Mouse (Mus musculus) limb, embryonic 11.5 days (tissue): Measurements from ENCODE around the gene Birc5. TPM values are rescaled to one million over a fixed set of nuclear protein-coding genes. Genes with fewer than 3 reads are reported as not detected.

ENCODE experiments used
- ATAC-seq: fragments of 200-750 bp; cut with Nextera tagmentation; 2 replicates; pipeline ENCODE4 v1.8.0; 2017; ENCODE audit warnings: low read depth; ENCODE audit not compliant: insufficient number of reproducible peaks, low FRiP score, low TSS enrichment
- DNase-seq: peaks from one replicate; pipeline ENCODE4 v3.0.0-alpha.2; 2015; ENCODE audit warnings: low spot score
- H3K27ac ChIP-seq: fragments of 300-500 bp; sonication (generic); replicated peaks from 2 replicates; pipeline ENCODE4 v1.5.1; 2014; ENCODE audit warnings: low read depth, mild to moderate bottlenecking, low read length
- H3K27me3 ChIP-seq: fragments of 300-500 bp; sonication (generic); 2 replicates; pipeline ENCODE4 v1.6.1; 2014; ENCODE audit warnings: mild to moderate bottlenecking, low read length, mixed read lengths; ENCODE audit not compliant: control insufficient read depth, insufficient read depth
- H3K36me3 ChIP-seq: fragments of 300-500 bp; sonication (generic); 2 replicates; pipeline ENCODE4 v1.6.1; 2014; ENCODE audit warnings: mild to moderate bottlenecking, low read length, moderate library complexity, mixed read lengths; ENCODE audit not compliant: control insufficient read depth, insufficient read depth
- H3K4me1 ChIP-seq: fragments of 300-500 bp; sonication (generic); 2 replicates; pipeline ENCODE4 v1.6.1; 2014; ENCODE audit warnings: low read length, mixed read lengths; ENCODE audit not compliant: control insufficient read depth, insufficient read depth
- H3K4me2 ChIP-seq: fragments of 300-500 bp; sonication (generic); 2 replicates; pipeline ENCODE4 v1.6.1; 2014; ENCODE audit warnings: low read depth, mild to moderate bottlenecking, moderate library complexity; ENCODE audit not compliant: severe bottlenecking
- H3K4me3 ChIP-seq: fragments of 300-500 bp; sonication (generic); 2 replicates; pipeline ENCODE4 v1.5.1; 2014; ENCODE audit warnings: low read depth, low read length
- H3K9ac ChIP-seq: fragments of 300-500 bp; sonication (generic); 2 replicates; pipeline ENCODE4 v1.6.1; 2014; ENCODE audit warnings: mild to moderate bottlenecking, low read length
- H3K9me3 ChIP-seq: fragments of 300-500 bp; sonication (generic); 2 replicates; pipeline ENCODE4 v1.6.1; 2016; ENCODE audit warnings: low read length; ENCODE audit not compliant: control insufficient read depth
- WGBS: fragments of 180-500 bp; shearing (Covaris S2); extraction: QIAGEN DNeasy Blood & Tissue Kit; methylation state at CpG from one replicate; pipeline ENCODE4 v1.1.7; 2014; 5-methylcytosine and 5-hydroxymethylcytosine counted together
- polyA plus RNA-seq: library from polyadenylated mRNA; unstranded; fragments of >200 nt; fragmentation: Nextera tagmentation; extraction: Ambion mirVana; gene quantifications from 2 replicates; pipeline ENCODE4 v1.2.1, GENCODE M21; 2014

The Birc5 gene
- polyA plus RNA-seq, 1 experiment from 2014 or later = 435 TPM

DNA sequence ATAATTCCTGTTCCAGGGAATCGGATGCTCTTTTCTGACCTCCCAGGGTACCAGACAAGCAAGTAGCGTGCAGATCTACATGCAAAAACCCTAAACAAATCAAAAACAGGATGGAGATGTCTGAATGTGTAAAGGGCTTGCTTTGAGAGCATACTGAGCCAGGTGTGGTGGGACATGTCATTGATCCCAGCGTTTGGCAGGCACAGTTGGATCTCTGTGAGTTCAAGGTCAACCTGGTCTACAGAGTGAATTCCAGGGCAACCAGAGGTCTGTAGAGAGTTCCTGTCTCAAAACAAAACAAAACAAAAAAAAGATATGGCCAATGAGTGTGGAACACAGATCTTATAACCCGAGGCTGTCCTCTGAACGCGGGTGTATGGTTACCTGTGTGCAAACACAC is 25.6 kb upstream of the Birc5 start:
- no peak for ATAC-seq
- peaks cover 18% of the 10 kb centered on the region for H3K36me3 ChIP-seq
- no peak overlapping the region for H3K27ac ChIP-seq
- WGBS = 91% methylated on average over 6 of the region's 6 CpGs
- peaks cover 20% of the 10 kb centered on the region for H3K4me1 ChIP-seq
- DNase-seq = no peak
- no peaks in the 10 kb centered on the region for H3K9me3 ChIP-seq
- H3K27me3 ChIP-seq = no peaks in the 10 kb centered on the region
- H3K4me2 ChIP-seq = no peak overlapping the region
- no peak overlapping the region for H3K9ac ChIP-seq
- H3K4me3 ChIP-seq = no peak overlapping the region

DNA sequence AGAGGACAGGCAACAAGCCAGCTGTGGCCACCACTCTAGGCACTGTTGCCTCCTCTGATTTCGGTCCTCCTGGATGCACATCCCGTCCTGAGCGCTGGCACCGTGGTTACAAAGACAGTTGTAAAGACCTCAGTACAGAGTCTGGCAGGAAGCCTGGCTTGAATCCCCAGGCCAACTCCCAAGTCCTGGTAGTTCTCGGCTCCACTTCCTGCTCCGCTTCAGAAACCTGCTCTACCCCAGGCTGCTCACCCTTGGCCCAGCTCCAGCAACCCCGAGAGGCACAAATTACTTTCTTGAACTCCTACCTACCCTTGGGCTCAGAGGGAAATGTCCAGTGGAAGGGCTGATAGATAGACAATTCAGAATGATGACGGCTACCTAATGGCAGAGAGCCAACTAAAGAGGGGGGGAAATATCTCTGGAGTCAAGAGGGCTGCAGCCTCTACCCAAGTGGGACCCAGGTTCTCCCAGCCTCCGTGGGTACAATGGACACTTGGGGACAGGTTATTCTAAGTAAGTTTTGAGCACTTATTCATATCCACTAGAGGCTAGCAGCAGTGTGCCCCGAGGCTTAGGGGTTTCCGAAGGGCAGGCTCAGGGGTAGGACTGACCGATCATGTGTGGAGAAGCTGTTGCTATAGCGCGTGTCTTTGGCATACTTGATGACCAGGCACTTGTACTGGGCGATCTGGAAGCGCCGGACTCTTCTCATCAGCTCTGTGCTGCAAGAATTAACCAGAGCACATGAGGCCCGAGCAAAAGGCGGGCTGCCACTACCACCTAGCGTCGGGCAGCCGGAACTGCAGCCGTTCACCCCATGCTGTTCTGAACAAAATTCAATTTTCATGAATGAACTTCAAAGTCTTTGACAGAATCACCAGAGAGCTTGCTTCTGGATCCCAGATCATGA is 24.7 kb upstream of the Birc5 start:
- 29% methylated on average over 23 of the region's 23 CpGs for WGBS
- DNase-seq (peak; percentile 92), ATAC-seq (no peak)
- Histone ChIP-seq H3K4me3 (peak overlapping the region; percentile 81), H3K4me2 (peak overlapping the region; percentile 90), H3K27ac (no peak overlapping the region), H3K9ac (peak overlapping the region; percentile 93), H3K9me3 (no peaks in the 10 kb centered on the region), H3K4me1 (peaks cover 20% of the 10 kb centered on the region), H3K27me3 (no peaks in the 10 kb centered on the region), H3K36me3 (peaks cover 13% of the 10 kb centered on the region)

DNA sequence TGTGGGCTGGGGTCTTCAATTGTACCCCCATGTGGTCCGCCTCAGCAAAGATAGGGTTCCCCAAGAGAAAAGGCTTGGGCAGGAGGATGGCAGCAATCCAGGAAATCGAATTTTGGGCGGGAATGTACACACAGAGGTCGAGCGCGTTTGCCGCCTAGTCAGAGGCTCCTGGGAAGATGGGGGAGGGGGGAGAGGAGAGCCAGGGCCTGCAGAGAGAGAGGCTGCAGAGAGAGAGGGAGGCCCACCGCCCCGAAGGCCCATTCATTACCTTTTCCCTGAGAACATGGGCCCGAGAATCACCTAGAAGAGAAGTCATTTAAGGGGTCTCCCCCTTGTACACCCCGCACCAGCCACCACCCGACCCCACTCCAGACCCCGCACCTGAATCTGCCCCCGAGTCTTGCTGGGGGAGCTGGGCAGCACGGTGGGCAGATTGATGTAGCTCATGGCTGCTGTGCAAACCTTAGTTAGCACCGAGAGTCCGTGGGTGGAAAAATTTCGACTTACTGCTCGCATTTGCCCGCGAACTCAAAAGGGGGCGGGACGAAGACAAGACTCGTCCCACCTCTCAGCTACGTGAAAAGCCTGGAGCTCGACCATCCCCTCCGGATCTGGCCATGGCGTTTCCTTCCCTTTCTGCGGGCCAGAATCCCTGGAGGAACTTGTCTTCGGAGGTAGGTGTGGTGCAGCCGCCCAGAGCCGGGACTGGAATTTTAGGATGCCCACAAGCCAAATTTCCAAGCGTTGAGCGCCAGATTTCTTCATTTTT is 23.5 kb upstream of the Birc5 start, which contains the start of the genes Afmid and Tk1:
Afmid (plus strand) TSS at position 592 of the 769 bp plus-strand sequence.
Tk1 (minus strand) TSS at position 760 of the 769 bp plus-strand sequence.
- peak within 1 kb of the TSS; percentile 81 for H3K4me3 ChIP-seq
- peak within 1 kb of the TSS; percentile 95 for H3K27ac ChIP-seq
- peaks cover 10% of the 10 kb centered on the region for H3K36me3 ChIP-seq
- peak within 1 kb of the TSS; percentile 93 for H3K9ac ChIP-seq
- ATAC-seq (peak; percentile 71; the same call in 1 of the 2 replicates), DNase-seq (peak; percentile 90)
- no peaks in the 10 kb centered on the region for H3K9me3 ChIP-seq
- H3K4me1 ChIP-seq = peaks cover 20% of the 10 kb centered on the region
- 0% methylated on average over 34 of the region's 34 CpGs for WGBS
- peak within 1 kb of the TSS; percentile 90 for H3K4me2 ChIP-seq
- H3K27me3 ChIP-seq = no peaks in the 10 kb centered on the region

DNA sequence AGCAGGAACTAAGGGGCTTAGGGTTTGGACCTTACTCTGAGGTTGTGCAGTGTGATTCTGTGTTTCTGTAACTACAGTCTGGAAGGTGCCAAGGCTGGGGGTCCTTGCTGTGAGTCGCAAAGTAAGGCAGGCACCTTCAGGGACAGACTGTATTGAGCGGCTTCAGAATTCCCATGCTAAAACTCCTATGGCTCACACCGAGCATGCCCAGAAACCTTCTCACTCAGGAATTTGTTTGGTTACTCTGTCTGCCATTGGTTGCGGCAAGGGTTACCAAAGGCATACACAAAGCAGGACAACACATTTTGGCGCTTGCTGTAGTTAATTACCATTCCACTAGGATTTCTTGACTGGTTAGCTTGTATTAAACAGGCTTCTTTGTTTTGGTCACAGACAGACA is 22.9 kb upstream of the Birc5 start:
- no peak for DNase-seq

DNA sequence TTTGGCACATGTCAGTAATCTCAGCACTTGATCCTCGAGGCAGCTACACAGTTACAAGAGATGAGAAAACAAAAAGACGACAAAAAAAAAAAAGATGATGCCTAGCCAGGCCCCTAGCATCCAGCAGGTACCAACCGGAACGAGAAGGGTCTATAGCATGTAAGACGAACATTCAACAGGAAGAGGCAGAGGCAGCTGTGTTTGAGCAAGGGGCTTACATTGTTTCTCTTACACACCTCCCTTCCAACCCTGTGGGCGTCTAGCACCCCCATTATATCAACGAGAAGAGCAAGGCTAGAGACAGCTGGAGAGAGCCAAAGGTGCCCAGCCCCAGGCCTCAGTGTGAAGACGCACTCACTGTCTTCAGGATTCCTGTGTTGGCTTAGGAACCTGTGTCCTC is 22.1 kb upstream of the Birc5 start:
- no peak for ATAC-seq
- no peaks in the 10 kb centered on the region for H3K9me3 ChIP-seq
- H3K9ac ChIP-seq = peak overlapping the region; percentile 28; the same call in 1 of the 2 replicates
- no peaks in the 10 kb centered on the region for H3K27me3 ChIP-seq
- H3K4me2 ChIP-seq = peak overlapping the region; percentile 90; the same call in 1 of the 2 replicates
- H3K27ac ChIP-seq = 0 out of 2 replicates have a peak overlapping the region, but pooled peaks have one; percentile 95
- H3K36me3 ChIP-seq = peaks cover 3% of the 10 kb centered on the region; the same call in 1 of the 2 replicates
- H3K4me1 ChIP-seq = peaks cover 20% of the 10 kb centered on the region
- H3K4me3 ChIP-seq = no peak overlapping the region
- no peak for DNase-seq
- 74% methylated on average over 8 of the region's 8 CpGs for WGBS

More for the DNA sequence above, 22.9 kb upstream of the Birc5 start:
- no peaks in the 10 kb centered on the region for H3K9me3 ChIP-seq
- H3K36me3 ChIP-seq = peaks cover 6% of the 10 kb centered on the region; the same call in 1 of the 2 replicates
- peak overlapping the region; percentile 93 for H3K9ac ChIP-seq
- H3K27ac ChIP-seq = peak overlapping the region; percentile 95
- H3K4me3 ChIP-seq = peak overlapping the region; percentile 81
- H3K4me1 ChIP-seq = peaks cover 20% of the 10 kb centered on the region
- peak overlapping the region; percentile 90 for H3K4me2 ChIP-seq
- H3K27me3 ChIP-seq = no peaks in the 10 kb centered on the region
- WGBS = 11% methylated on average over 5 of the region's 5 CpGs
- peak; percentile 36; the same call in 1 of the 2 replicates for ATAC-seq

DNA sequence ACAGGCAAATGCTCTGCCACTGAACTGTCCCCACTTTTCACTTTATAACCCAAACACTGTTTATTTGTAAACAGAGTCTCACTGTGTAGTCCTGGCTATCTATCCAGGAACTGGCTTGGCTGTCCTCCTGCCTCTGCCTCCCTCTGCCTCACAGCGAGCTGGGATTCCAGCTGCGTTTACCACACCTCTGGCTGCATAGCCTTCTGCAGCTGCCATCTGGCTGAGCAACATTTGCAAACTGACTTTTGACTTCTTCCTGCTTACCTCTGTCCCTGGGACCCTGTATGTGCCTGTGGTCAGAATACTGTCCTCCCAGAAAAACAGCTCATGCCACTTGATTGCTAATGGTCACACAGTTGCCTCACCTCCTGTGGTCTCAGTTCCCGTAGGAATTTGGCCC is 21.7 kb upstream of the Birc5 start:
- ATAC-seq (no peak), DNase-seq (no peak)
- no peak overlapping the region for H3K27ac ChIP-seq
- 0 out of 2 replicates have a peak overlapping the region, but pooled peaks have one; percentile 10 for H3K4me2 ChIP-seq
- 34% methylated on average over 3 of the region's 3 CpGs for WGBS
- H3K4me1 ChIP-seq = peaks cover 20% of the 10 kb centered on the region
- H3K36me3 ChIP-seq = peaks cover 3% of the 10 kb centered on the region; the same call in 1 of the 2 replicates
- H3K27me3 ChIP-seq = no peaks in the 10 kb centered on the region
- no peaks in the 10 kb centered on the region for H3K9me3 ChIP-seq
- peak overlapping the region; percentile 12; the same call in 1 of the 2 replicates for H3K9ac ChIP-seq
- no peak overlapping the region for H3K4me3 ChIP-seq

DNA sequence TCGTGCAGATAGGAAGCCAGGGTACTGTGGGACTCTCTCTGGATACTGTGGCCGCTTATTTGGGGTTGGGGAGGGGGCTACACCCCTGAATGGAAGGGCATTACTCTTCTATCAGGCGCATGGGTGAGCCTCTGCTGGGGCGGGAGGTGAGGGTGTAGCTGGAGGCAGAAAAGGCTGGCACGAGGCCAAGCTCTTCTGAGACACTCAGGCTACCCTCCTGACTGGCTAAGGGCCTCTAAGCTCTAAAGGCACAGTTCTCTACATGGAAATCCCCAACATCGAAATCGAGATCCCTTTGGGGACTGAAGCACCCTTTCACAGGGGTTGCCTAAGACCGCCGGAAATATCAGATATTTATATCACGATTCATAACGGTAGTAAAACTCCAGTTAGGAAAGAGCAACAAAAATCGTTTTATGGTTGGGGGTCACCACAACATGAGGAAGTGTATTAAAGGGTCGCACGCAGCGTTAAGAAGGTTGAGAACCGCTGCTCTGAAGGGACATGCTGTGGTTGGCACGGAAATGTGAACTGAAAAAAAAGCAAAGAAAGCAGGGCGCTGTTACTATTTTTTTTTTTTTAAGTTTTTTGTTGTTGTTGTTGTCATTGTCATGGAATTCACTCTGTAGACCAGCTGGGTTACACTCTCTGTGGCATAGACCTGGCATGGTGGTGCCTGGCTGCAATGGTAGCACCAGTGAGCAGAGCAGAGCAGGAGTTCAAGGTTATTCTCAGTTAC is 20.7 kb upstream of the Birc5 start:
- H3K27ac ChIP-seq = no peak overlapping the region

More for the DNA sequence above, 20.7 kb upstream of the Birc5 start:
- ATAC-seq (no peak), DNase-seq (no peak)
- Histone ChIP-seq H3K36me3 (no peaks in the 10 kb centered on the region), H3K4me2 (no peak overlapping the region), H3K4me3 (no peak overlapping the region), H3K4me1 (peaks cover 20% of the 10 kb centered on the region), H3K9ac (no peak overlapping the region), H3K9me3 (no peaks in the 10 kb centered on the region), H3K27me3 (no peaks in the 10 kb centered on the region)
- WGBS = 88% methylated on average over 18 of the region's 18 CpGs
